Comparison of ENCODE assay signal across 8 mouse cellular contexts in genomic region chr1:93174399-93174798, GRCm38 (mm10). TPM values are rescaled to one million over a fixed set of nuclear protein-coding genes. Genes with fewer than 3 reads are reported as not detected.
DNase-seq lines count a peak whose midpoint lies in the region; ATAC-seq and TF ChIP-seq lines count a peak whose summit lies in the region.

No protein-coding gene starts in this region.

- H3K36me3 ChIP-seq in ES-E14 (ENCODE audit: control insufficient read depth, insufficient read depth, low read length, poor library complexity, severe bottlenecking): no peaks in the 10 kb centered on the region
- no peaks in the 10 kb centered on the region for H3K36me3 ChIP-seq in forebrain, embryonic 16.5 days (ENCODE audit: control insufficient read depth, insufficient read depth)

- H3K4me2 ChIP-seq in forebrain, embryonic 16.5 days (ENCODE audit: low read length): no peak overlapping the region

- no peak overlapping the region for H3K4me3 ChIP-seq in ES-E14 (ENCODE audit: insufficient read depth in 1 of 2, low read depth in 1 of 2, low read length in 2 of 2, poor library complexity in 1 of 2, severe bottlenecking in 1 of 2)
- no peak overlapping the region for H3K4me3 ChIP-seq in forebrain, embryonic 16.5 days (replicated peaks; ENCODE audit: low read length)
- no peak overlapping the region for H3K4me3 ChIP-seq in olfactory bulb, adult 2 months (ENCODE audit: insufficient read depth, low read depth, low read length)

- TF ChIP-seq CTCF in olfactory bulb, adult 2 months (IDR thresholded peaks at IDR 0.05; ENCODE audit: insufficient read depth, low read depth, low read length): peak; percentile 82

- H3K27me3 ChIP-seq in forebrain, embryonic 16.5 days (replicated peaks; ENCODE audit: control insufficient read depth, insufficient read depth, low read length): no peaks in the 10 kb centered on the region

- TF ChIP-seq POLR2A in olfactory bulb, adult 2 months (IDR thresholded peaks at IDR 0.05; ENCODE audit: insufficient read depth, low read depth, low read length): no peak

- H3K27ac ChIP-seq in ES-E14 (ENCODE audit: insufficient read depth, low read depth, low read length, poor library complexity, severe bottlenecking): no peak overlapping the region
- no peak overlapping the region for H3K27ac ChIP-seq in forebrain, embryonic 16.5 days (ENCODE audit: low read length)
- H3K27ac ChIP-seq in olfactory bulb, adult 2 months (ENCODE audit: insufficient read depth, low read depth, low read length): no peak overlapping the region

- no peaks in the 10 kb centered on the region for H3K9me3 ChIP-seq in ES-E14 (ENCODE audit: control insufficient read depth, insufficient read depth, low read depth, low read length)
- no peaks in the 10 kb centered on the region for H3K9me3 ChIP-seq in forebrain, embryonic 16.5 days (ENCODE audit: control insufficient read depth, low read length)

- peak; percentile 72 for ATAC-seq in forebrain, embryonic 16.5 days

- WGBS in forebrain, embryonic 16.5 days: 0% methylated on average over 4 of the region's 4 CpGs
- WGBS in olfactory bulb, adult 2 months: 2% methylated on average over 4 of the region's 4 CpGs

- peak; percentile 77 for DNase-seq in ES-E14 (ENCODE audit: low read depth, low spot score)
- DNase-seq in cerebellum, adult 11-12 months: peak; percentile 58
- peak; percentile 91 for DNase-seq in heart, postnatal 4 days
- DNase-seq in layer of hippocampus, adult 18-20 months (ENCODE audit: low spot score in 2 of 2): peak; percentile 22 to 86
- peak; percentile 69 to 77 for DNase-seq in lung, adult 18-20 months
- peak; percentile 69 for DNase-seq in testis, postnatal 14 days (ENCODE audit: low spot score)

- no peak overlapping the region for H3K9ac ChIP-seq in ES-E14 (ENCODE audit: insufficient read depth, low read depth, low read length, poor library complexity, severe bottlenecking)
- no peak overlapping the region for H3K9ac ChIP-seq in forebrain, embryonic 16.5 days (replicated peaks; ENCODE audit: low read depth, low read length)

- peaks cover 0 to 11% of the 10 kb centered on the region in 2 experiments; a peak in 3 of 4 replicates for H3K4me1 ChIP-seq in ES-E14 (ENCODE audit: control insufficient read depth in 2 of 2, insufficient read depth in 2 of 2, low read length in 2 of 2, poor library complexity in 1 of 2)
- H3K4me1 ChIP-seq in forebrain, embryonic 16.5 days (replicated peaks; ENCODE audit: control insufficient read depth, insufficient read depth, low read length): peaks cover 13% of the 10 kb centered on the region
- peaks cover 15% of the 10 kb centered on the region for H3K4me1 ChIP-seq in olfactory bulb, adult 2 months (ENCODE audit: control insufficient read depth, insufficient read depth, low read length)

- in situ Hi-C loops in ES-E14 (cut with MboI; ENCODE audit: low sequenced_read_pairs in 2 of 2, unreplicated experiment in 2 of 2): no loop called here

TF ChIP-seq in ES-E14, 5 proteins besides CTCF, POLR2A, EP300 and RAD21:
- peak; percentile 81 for TF ChIP-seq ZC3H11A (IDR thresholded peaks at IDR 0.05; ENCODE audit: borderline replicate concordance, low read depth, low read length)
- no peak for TF ChIP-seq MAFK (IDR thresholded peaks at IDR 0.05; ENCODE audit: insufficient read depth, low read depth, low read length)
- TF ChIP-seq HCFC1 (IDR thresholded peaks at IDR 0.05; ENCODE audit: borderline replicate concordance, insufficient read depth, low read length): no peak
- no peak for TF ChIP-seq ZNF384 (IDR thresholded peaks at IDR 0.05; ENCODE audit: low read depth, low read length)
- TF ChIP-seq CHD2 (IDR thresholded peaks at IDR 0.05; ENCODE audit: low read depth, low read length): no peak

RNA-seq across cellular contexts. Expression of gene Crocc2, which starts 5.9 kb away (rescaled TPM):
- total RNA-seq in ES-E14 (2012; rRNA removed): 3.1 and 3.2 TPM in 2 replicates
- 0.30 and 0.31 TPM in 2 replicates for polyA plus RNA-seq in forebrain, embryonic 16.5 days (2015; fragmentation: Nextera tagmentation; extraction: Ambion mirVana)
- total RNA-seq in heart, postnatal 4 days (2021): under 1 TPM; 0.45 to 0.48 TPM
- under 1 TPM; 0.20 to 0.42 TPM for total RNA-seq in layer of hippocampus, adult 18-20 months (2021)
- polyA plus RNA-seq in olfactory bulb, adult 2 months (2012; ENCODE audit: insufficient read depth, insufficient read length, low replicate concordance, missing spikeins): not detected in 2 replicates

RNA-seq across cellular contexts. Expression of gene 2310007B03Rik, which starts 13.7 kb away (rescaled TPM):
- 0.62 and 0.90 TPM in 2 replicates for total RNA-seq in ES-E14 (2012; rRNA removed)
- 0.17 and 0.19 TPM in 2 replicates for polyA plus RNA-seq in forebrain, embryonic 16.5 days (2015; fragmentation: Nextera tagmentation; extraction: Ambion mirVana)
- not detected for total RNA-seq in heart, postnatal 4 days (2021)
- total RNA-seq in layer of hippocampus, adult 18-20 months (2021): not detected
- polyA plus RNA-seq in olfactory bulb, adult 2 months (2012; ENCODE audit: insufficient read depth, insufficient read length, low replicate concordance, missing spikeins): not detected in 2 replicates

RNA-seq across cellular contexts. Expression of gene Agxt, which starts 39.4 kb away (rescaled TPM):
- not detected in 2 replicates for total RNA-seq in ES-E14 (2012; rRNA removed)
- polyA plus RNA-seq in forebrain, embryonic 16.5 days (2015; fragmentation: Nextera tagmentation; extraction: Ambion mirVana): not detected in 2 replicates
- not detected for total RNA-seq in heart, postnatal 4 days (2021)
- not detected for total RNA-seq in layer of hippocampus, adult 18-20 months (2021)
- polyA plus RNA-seq in olfactory bulb, adult 2 months (2012; ENCODE audit: insufficient read depth, insufficient read length, low replicate concordance, missing spikeins): not detected in 2 replicates
